Mouse (Mus musculus) megakaryocyte-erythroid progenitor cell, adult 5-6 weeks (primary cell): Measurements from ENCODE around the gene Nbea. TPM values are rescaled to one million over a fixed set of nuclear protein-coding genes. Genes with fewer than 3 reads are reported as not detected.
"Not testable (repeated sequence)": the region's sequence is repeated elsewhere in the genome, so short reads cannot be mapped to it uniquely, and the experiment has no call there.

Experiments used
- ATAC-seq: replicated peaks from 2 replicates; pipeline ENCODE4 v1.8.0; 2016; ENCODE audit warnings: mild to moderate bottlenecking, inconsistent platforms; ENCODE audit not compliant: severe bottlenecking, poor library complexity, low FRiP score, low TSS enrichment
- total RNA-seq, 2 experiments: library from RNA; stranded (forward) in 1 of 2; stranded (reverse) in 1 of 2; fragments of 200-1000, 215-1000 nt in 1 of 2; fragments of >200 nt in 1 of 2; fragmentation: Nextera tagmentation in 1 of 2; gene quantifications; 2 replicates each; pipeline ENCODE4 v1.2.3; 2014 to 2017

Gene Nbea
- total RNA-seq, 2 experiments from 2014 or later, result 0.09 TPM; not detected in 1

- ATAC-seq, result 0 out of 2 replicates have a peak, but pooled peaks have one; percentile 14
These were observed 137.7 kb downstream of the Nbea start for GRCm38 (mm10) chr3:56045659-56046336.

- ATAC-seq, result no peak
These were observed 140.4 kb downstream of the Nbea start for GRCm38 (mm10) chr3:56043091-56043490.

GRCm38 (mm10) chr3:56039494-56039893 lies 144.0 kb downstream of the Nbea start:
- ATAC-seq, result no peak

- no peak for ATAC-seq
These were observed 148.9 kb downstream of the Nbea start for GRCm38 (mm10) chr3:56034596-56034995.

GRCm38 (mm10) chr3:56018494-56018893 lies 165.0 kb downstream of the Nbea start:
- no peak for ATAC-seq

- ATAC-seq, result no peak
These were observed 172.4 kb downstream of the Nbea start for GRCm38 (mm10) chr3:56011132-56011531.

GRCm38 (mm10) chr3:56007991-56008390 lies 175.5 kb downstream of the Nbea start:
- ATAC-seq, result peak; percentile 74

- peak; percentile 73; the same call in 1 of the 2 replicates for ATAC-seq
These were observed 183.2 kb downstream of the Nbea start for GRCm38 (mm10) chr3:56000259-56000658.

GRCm38 (mm10) chr3:55978361-55978760 lies 205.1 kb downstream of the Nbea start:
- ATAC-seq, result no peak

GRCm38 (mm10) chr3:55976986-55977385 lies 206.5 kb downstream of the Nbea start:
- not testable (repeated sequence) for ATAC-seq

GRCm38 (mm10) chr3:55965723-55966156 lies 217.8 kb downstream of the Nbea start:
- no peak for ATAC-seq

GRCm38 (mm10) chr3:55963032-55963431 lies 220.5 kb downstream of the Nbea start:
- no peak for ATAC-seq

GRCm38 (mm10) chr3:55949994-55950393 lies 233.5 kb downstream of the Nbea start:
- no peak for ATAC-seq

GRCm38 (mm10) chr3:55949148-55949547 lies 234.4 kb downstream of the Nbea start:
- no peak for ATAC-seq

- no peak for ATAC-seq
These were observed 256.2 kb downstream of the Nbea start for GRCm38 (mm10) chr3:55927343-55927742.

- ATAC-seq, result no peak
These were observed 274.2 kb downstream of the Nbea start for GRCm38 (mm10) chr3:55909290-55909689.

- ATAC-seq, result no peak
These were observed 292.9 kb downstream of the Nbea start for GRCm38 (mm10) chr3:55890574-55890973.

GRCm38 (mm10) chr3:55889227-55889626 lies 294.3 kb downstream of the Nbea start:
- no peak for ATAC-seq

GRCm38 (mm10) chr3:55887829-55888210 lies 295.7 kb downstream of the Nbea start:
- no peak for ATAC-seq

GRCm38 (mm10) chr3:55887193-55887828 lies 296.2 kb downstream of the Nbea start:
- ATAC-seq, result no peak
